Mouse (Mus musculus): ENCODE measurements around the gene Crym.

Crym gene

DNA sequence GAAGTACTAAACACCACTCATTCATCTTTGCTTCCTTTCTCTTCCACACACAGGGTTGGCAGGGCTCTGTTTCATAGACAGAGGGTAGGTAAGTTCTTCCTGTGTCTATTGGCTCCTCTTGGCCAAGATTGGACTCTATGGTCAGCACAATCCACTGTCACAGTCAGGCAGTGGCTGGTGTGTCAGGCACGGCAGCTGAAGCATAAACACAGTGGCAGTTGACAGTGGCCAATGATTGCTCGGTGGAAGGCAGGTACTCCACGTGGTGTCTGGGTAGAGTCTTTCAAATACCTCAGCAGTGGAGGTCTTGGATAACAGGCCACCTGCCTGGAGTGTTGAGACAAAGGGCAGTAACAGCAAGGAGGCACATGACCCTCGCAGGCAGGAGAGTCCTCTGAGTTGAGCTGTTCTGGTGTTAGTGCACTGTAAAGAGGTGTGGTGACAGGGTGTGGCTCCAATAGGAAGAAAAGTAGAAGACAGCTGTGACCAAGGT lies 43.7 kb downstream of the Crym start:
- no peak for DNase-seq

DNA sequence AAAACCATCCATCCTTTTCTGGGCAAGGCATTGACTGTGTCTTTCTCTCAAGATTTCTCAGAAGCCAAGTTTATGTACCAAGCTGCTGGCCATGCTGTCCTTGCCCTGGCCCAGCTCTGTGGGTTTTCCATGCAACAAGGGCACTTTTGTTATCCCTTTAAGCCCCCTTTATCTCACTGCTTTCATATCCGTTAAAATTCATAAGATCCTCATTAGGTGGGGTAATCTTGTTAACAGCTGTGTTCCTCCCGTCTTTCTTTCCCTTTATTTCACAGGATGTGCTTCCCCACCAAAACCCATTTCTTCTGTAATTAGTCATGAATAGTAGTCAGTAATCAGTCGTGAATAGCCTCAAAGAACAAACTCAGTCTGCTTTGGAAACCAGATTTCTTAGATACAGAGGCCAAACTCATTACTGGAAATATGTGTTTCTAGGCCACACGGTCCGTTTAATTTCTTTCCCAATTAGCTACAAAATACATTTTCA lies 44.3 kb downstream of the Crym start:
- DNase-seq, result no peak

- no peak for DNase-seq
Observed at GRCm38 (mm10) chr7:120156841-120157409, 45.0 kb downstream of the Crym start.

- no peak for DNase-seq
Observed at GRCm38 (mm10) chr7:120150898-120151297, 51.0 kb downstream of the Crym start.

DNA sequence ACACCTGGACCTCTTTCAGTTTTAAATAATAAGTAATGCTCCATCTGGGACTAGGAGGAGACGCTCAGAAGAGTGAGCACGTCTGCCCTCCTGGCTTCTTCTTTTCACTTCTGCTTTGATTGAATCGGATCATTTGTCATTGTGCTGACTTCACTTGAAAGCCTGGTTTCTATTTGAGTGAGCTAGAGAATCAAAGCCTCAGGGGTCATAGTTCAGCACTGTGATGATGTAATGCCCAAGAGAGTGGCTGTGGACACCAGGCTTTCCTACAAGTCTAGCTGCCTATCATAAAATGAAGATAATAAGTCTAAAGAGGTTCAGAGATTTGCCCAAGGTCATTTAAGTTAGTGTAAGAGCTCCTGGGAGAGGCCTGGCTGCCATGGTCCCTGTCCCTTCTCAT lies 51.7 kb downstream of the Crym start:
- no peak for DNase-seq

- no peak for DNase-seq
Observed at GRCm38 (mm10) chr7:120145191-120145590, 56.7 kb downstream of the Crym start, which contains the start of gene Zp2. TSS of gene Zp2 (minus strand) at chr7:120145291.

GRCm38 (mm10) chr7:120142743-120143142 lies 59.2 kb downstream of the Crym start:
- DNase-seq, result no peak
